Mouse (Mus musculus) neural tube, embryonic 14.5 days (tissue): ENCODE measurements around the gene Gm28305. TPM values are rescaled to one million over a fixed set of nuclear protein-coding genes. Genes with fewer than 3 reads are reported as not detected.

ENCODE experiments used
- ATAC-seq: fragments of 200-750 bp; cut with Nextera tagmentation; 2 replicates; pipeline ENCODE4 v1.8.0; 2017; ENCODE audit warnings: low read depth, mild to moderate bottlenecking, moderate TSS enrichment, moderate library complexity
- H3K27ac ChIP-seq: fragments of 300-500 bp; sonication (generic); 2 replicates; pipeline ENCODE4 v1.5.1; 2014; ENCODE audit warnings: low read depth, mild to moderate bottlenecking, control low read depth, low read length, moderate library complexity, mixed read lengths
- H3K27me3 ChIP-seq: fragments of 300-500 bp; sonication (generic); 2 replicates; pipeline ENCODE4 v1.6.1; 2014; ENCODE audit warnings: low read length; ENCODE audit not compliant: control insufficient read depth, insufficient read depth
- H3K36me3 ChIP-seq: fragments of 300-500 bp; sonication (generic); 2 replicates; pipeline ENCODE4 v1.6.1; 2014; ENCODE audit warnings: low read length, mixed read lengths; ENCODE audit not compliant: control insufficient read depth, insufficient read depth
- H3K4me1 ChIP-seq: fragments of 300-500 bp; sonication (generic); 2 replicates; pipeline ENCODE4 v1.6.1; 2014; ENCODE audit warnings: low read length; ENCODE audit not compliant: control insufficient read depth, insufficient read depth
- H3K4me2 ChIP-seq: fragments of 300-500 bp; sonication (generic); 2 replicates; pipeline ENCODE4 v1.6.1; 2014; ENCODE audit warnings: mild to moderate bottlenecking, low read depth, low read length, control low read depth
- H3K4me3 ChIP-seq: fragments of 300-500 bp; sonication (generic); 2 replicates; pipeline ENCODE4 v1.5.1; 2014; ENCODE audit warnings: low read depth, low read length, control low read depth, mixed read lengths
- H3K9ac ChIP-seq: fragments of 300-500 bp; sonication (generic); replicated peaks from 2 replicates; pipeline ENCODE4 v1.6.1; 2014; ENCODE audit warnings: low read depth, mild to moderate bottlenecking, control low read depth, low read length, mixed read lengths
- H3K9me3 ChIP-seq: fragments of 300-500 bp; sonication (generic); 2 replicates; pipeline ENCODE4 v1.6.1; 2016; ENCODE audit warnings: low read length; ENCODE audit not compliant: control insufficient read depth
- WGBS: fragments of 180-500 bp; shearing (Covaris S2); extraction: QIAGEN DNeasy Blood & Tissue Kit; methylation state at CpG from one replicate; pipeline ENCODE4 v1.1.7; 2014; 5-methylcytosine and 5-hydroxymethylcytosine counted together
- polyA plus RNA-seq: library from polyadenylated mRNA; unstranded; fragments of >200 nt; fragmentation: Nextera tagmentation; extraction: Ambion mirVana; gene quantifications from 2 replicates; pipeline ENCODE4 v1.2.1, GENCODE M21; 2014

Gene Gm28305
- polyA plus RNA-seq, 1 experiment from 2014 or later, result not detected

DNA sequence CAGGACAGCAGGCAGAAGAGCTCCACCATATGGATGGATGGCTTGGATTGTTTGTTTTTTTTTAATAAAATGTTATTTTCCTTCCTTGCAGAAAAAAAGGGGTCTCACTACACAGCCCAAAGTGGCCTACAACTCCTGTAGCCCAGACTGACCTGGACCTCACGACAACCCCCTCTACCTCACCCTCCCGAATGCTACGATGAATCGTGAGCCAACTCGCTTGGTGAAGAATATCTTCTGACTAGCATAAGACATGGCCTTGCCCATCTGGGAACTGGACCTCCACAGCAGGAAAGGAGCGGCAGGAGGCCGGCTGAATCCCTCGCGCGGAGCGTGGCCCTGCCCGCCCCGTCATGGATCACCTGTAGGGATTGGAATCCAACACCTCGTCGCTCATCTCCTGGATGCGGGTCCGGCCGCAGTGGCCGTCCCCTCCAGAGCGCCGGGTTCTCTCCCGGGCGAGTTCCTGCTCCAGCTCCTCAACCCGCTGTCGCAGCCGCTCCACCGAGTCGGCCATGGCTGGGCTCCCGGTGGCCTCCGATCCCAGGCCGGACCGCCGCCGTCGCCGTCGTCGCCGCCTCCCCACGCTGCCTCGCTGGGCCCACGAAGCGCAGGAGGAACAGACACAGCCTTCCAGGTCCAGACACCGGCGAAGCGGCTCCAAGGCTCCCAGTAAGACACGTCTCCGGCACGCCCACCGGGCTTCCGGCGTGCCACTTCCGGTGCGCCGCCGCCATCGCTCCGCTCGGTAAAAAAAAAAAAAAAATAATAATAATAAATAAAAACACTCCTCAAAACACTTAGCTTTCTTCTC lies 22.2 kb downstream of the Gm28305 start, which contains the start of gene Uba5:
Gene Uba5 (minus strand): TSS at position 705 of the 814 bp plus-strand sequence.
- Histone ChIP-seq H3K36me3 (peaks cover 19% of the 10 kb centered on the region), H3K27ac (peak within 1 kb of the TSS; percentile 64), H3K4me3 (peak within 1 kb of the TSS; percentile 100), H3K27me3 (no peaks in the 10 kb centered on the region; the same call in 1 of the 2 replicates), H3K9ac (peak within 1 kb of the TSS; percentile 83), H3K4me2 (peak within 1 kb of the TSS; percentile 92), H3K4me1 (peaks cover 12% of the 10 kb centered on the region), H3K9me3 (no peaks in the 10 kb centered on the region)
- under 1% methylated on average over 56 of the region's 59 CpGs for WGBS
- ATAC-seq, result peak; percentile 77

DNA sequence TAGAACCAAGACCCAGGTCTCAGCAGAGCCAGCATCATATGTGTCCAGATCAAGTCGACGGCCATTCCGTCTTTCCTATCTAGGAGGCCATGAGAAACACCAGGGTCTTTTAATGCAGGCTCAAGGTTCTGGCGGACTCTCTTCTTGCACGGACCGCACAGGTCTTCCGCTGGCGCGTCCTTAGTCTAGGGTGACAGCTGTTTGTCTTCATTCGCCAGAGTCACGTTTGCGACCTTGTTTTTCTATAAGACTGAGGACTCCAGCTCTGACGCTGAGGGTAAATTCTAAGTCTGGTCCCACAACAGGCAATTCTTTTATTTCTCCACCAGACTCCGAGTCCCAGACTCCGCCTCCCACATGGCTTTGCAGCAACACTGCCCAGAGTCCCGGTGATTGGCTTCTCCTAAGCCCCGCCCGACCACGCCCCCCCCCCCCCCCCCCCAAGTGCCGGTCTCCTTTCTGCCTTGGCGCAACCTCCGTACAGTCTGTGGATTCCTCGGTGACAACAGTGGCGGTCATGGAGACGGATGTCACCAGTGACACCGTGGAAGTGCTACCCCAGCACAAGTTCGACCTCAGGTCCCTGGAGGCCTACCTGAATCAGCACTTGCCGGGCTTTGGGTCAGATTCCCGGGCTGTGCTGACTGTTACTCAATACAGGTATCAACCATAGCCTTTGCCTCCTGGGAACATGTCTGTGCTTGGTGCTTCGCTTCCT lies 22.9 kb downstream of the Gm28305 start, which contains the start of gene Acad11:
Gene Acad11 (plus strand): TSS at position 134 of the 718 bp plus-strand sequence.
- Histone ChIP-seq H3K4me2 (peak within 1 kb of the TSS; percentile 92), H3K27me3 (no peaks in the 10 kb centered on the region; the same call in 1 of the 2 replicates), H3K4me3 (peak within 1 kb of the TSS; percentile 100), H3K36me3 (peaks cover 11% of the 10 kb centered on the region), H3K27ac (peak within 1 kb of the TSS; percentile 64), H3K9ac (peak within 1 kb of the TSS; percentile 83), H3K4me1 (peaks cover 12% of the 10 kb centered on the region), H3K9me3 (no peaks in the 10 kb centered on the region)
- ATAC-seq, result peak; percentile 98
- under 1% methylated on average over 27 of the region's 30 CpGs for WGBS

DNA sequence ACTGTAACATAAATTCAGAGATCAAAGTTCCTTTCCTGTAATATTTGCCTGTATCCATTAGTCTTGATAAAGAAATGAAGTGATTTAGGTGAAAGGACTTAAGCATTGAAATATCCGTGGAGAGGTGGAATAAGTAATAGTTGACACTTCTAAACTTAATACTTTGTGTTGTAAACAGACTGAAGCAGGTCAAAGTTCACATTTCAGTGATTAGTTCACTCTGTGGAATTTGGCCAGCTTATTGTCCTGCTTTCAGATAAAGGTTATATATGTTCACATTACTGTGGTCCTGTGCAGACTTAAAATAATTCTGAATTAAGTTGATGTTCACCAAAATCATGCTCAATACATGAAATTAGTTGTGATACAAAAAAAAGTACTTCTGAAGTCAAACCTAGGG lies 24.1 kb downstream of the Gm28305 start:
- 29% methylated on average over 1 of the region's 1 CpGs for WGBS
- H3K9ac ChIP-seq, result no peak overlapping the region
- no peaks in the 10 kb centered on the region for H3K9me3 ChIP-seq
- H3K36me3 ChIP-seq, result peaks cover 10% of the 10 kb centered on the region
- peaks cover 12% of the 10 kb centered on the region for H3K4me1 ChIP-seq
- H3K27ac ChIP-seq, result no peak overlapping the region
- H3K4me3 ChIP-seq, result no peak overlapping the region
- no peak overlapping the region for H3K4me2 ChIP-seq
- ATAC-seq, result no peak
- no peaks in the 10 kb centered on the region; the same call in 1 of the 2 replicates for H3K27me3 ChIP-seq

GRCm38 (mm10) chr9:104070241-104070640 lies 29.8 kb downstream of the Gm28305 start:
- Histone ChIP-seq H3K27ac (no peak overlapping the region), H3K4me2 (no peak overlapping the region), H3K4me3 (no peak overlapping the region), H3K9ac (no peak overlapping the region), H3K9me3 (no peaks in the 10 kb centered on the region), H3K27me3 (no peaks in the 10 kb centered on the region), H3K4me1 (no peaks in the 10 kb centered on the region), H3K36me3 (no peaks in the 10 kb centered on the region)
- 89% methylated on average over 4 of the region's 4 CpGs for WGBS
- no peak for ATAC-seq

GRCm38 (mm10) chr9:104070863-104071604 lies 30.6 kb downstream of the Gm28305 start:
- Histone ChIP-seq H3K36me3 (no peaks in the 10 kb centered on the region), H3K9me3 (no peaks in the 10 kb centered on the region), H3K27me3 (no peaks in the 10 kb centered on the region), H3K4me3 (no peak overlapping the region), H3K27ac (no peak overlapping the region), H3K9ac (no peak overlapping the region), H3K4me2 (no peak overlapping the region), H3K4me1 (no peaks in the 10 kb centered on the region)
- ATAC-seq, result no peak
- 84% methylated on average over 8 of the region's 8 CpGs for WGBS

DNA sequence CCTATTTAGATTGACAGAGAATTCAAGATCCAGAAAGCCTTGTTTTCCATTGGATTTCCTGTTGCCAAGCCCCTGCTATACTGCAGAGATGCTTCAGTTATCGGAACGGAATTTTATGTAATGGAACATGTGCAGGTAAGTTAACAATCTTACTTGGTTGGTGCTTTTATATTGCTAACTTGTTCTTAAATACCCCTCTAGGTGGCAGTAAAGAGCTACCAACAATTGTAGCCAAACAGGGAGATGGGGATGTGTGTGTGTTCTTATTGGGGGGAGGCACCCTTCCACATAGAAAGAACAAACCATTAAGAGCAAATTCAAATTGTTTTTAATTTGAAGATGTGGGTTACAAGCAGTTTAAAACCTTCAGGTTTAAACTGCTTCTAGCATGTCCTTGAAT lies 35.3 kb downstream of the Gm28305 start:
- WGBS, result 61% methylated on average over 2 of the region's 2 CpGs
- H3K9ac ChIP-seq, result no peak overlapping the region
- no peak for ATAC-seq
- H3K27ac ChIP-seq, result no peak overlapping the region
- H3K4me2 ChIP-seq, result no peak overlapping the region
- no peaks in the 10 kb centered on the region for H3K27me3 ChIP-seq
- H3K9me3 ChIP-seq, result no peaks in the 10 kb centered on the region
- H3K36me3 ChIP-seq, result no peaks in the 10 kb centered on the region
- H3K4me1 ChIP-seq, result no peaks in the 10 kb centered on the region
- no peak overlapping the region for H3K4me3 ChIP-seq

DNA sequence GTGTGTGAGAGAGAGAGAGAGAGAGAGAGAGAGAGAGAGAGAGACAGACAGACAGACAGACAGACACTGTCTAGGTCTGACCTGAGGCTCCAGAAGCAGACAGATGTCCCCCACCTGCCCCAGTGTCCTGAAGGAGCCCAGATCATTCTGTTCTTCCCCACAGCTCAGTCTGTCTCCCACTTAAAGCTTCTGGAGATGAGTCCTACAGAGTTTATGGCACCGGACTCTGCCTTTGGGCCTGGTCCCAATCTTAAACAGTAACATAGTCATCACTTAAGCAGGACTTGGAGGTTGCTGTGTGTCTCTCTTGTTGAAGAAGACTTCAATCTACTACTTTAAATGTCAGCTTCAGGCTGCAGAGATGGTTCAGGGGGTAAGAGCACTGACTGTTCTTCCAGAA lies 38.3 kb downstream of the Gm28305 start:
- Histone ChIP-seq H3K9ac (no peak overlapping the region), H3K4me1 (no peaks in the 10 kb centered on the region), H3K4me2 (no peak overlapping the region), H3K9me3 (no peaks in the 10 kb centered on the region), H3K4me3 (no peak overlapping the region), H3K36me3 (no peaks in the 10 kb centered on the region), H3K27me3 (no peaks in the 10 kb centered on the region), H3K27ac (no peak overlapping the region)
- ATAC-seq, result no peak
- 100% methylated on average over 1 of the region's 1 CpGs for WGBS

DNA sequence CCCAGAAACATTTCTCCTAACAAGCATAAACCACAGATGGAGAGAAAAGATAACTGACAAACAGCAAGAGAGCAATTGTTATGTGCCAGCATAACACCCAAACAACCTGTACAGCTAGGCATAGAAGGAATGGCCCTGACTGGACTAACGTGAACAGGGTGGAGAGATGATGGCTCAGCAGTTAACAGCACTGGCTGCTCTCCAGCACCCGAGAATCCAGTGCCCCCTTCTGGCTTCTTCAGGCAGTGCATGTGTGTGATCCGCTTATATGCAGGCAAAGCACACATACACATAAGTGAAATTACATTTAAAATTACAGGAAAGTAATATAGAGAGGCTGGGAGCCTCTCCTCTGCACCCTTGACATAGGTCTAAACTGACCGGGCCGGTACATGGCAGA lies 38.9 kb downstream of the Gm28305 start:
- Histone ChIP-seq H3K4me2 (no peak overlapping the region), H3K9me3 (no peaks in the 10 kb centered on the region), H3K4me1 (no peaks in the 10 kb centered on the region), H3K4me3 (no peak overlapping the region), H3K9ac (no peak overlapping the region), H3K36me3 (no peaks in the 10 kb centered on the region), H3K27me3 (no peaks in the 10 kb centered on the region), H3K27ac (no peak overlapping the region)
- no peak for ATAC-seq
- WGBS, result 51% methylated on average over 5 of the region's 5 CpGs
